Mouse (Mus musculus) kidney, postnatal 14 days (tissue): ENCODE measurements around the gene Sycp3.
"Not testable (repeated sequence)": the region's sequence is repeated elsewhere in the genome, so short reads cannot be mapped to it uniquely, and the experiment has no call there.

Source experiments
- DNase-seq: peaks from one replicate; pipeline ENCODE4 v3.0.0; 2022; ENCODE audit warnings: mixed read lengths

Sycp3 gene

DNA sequence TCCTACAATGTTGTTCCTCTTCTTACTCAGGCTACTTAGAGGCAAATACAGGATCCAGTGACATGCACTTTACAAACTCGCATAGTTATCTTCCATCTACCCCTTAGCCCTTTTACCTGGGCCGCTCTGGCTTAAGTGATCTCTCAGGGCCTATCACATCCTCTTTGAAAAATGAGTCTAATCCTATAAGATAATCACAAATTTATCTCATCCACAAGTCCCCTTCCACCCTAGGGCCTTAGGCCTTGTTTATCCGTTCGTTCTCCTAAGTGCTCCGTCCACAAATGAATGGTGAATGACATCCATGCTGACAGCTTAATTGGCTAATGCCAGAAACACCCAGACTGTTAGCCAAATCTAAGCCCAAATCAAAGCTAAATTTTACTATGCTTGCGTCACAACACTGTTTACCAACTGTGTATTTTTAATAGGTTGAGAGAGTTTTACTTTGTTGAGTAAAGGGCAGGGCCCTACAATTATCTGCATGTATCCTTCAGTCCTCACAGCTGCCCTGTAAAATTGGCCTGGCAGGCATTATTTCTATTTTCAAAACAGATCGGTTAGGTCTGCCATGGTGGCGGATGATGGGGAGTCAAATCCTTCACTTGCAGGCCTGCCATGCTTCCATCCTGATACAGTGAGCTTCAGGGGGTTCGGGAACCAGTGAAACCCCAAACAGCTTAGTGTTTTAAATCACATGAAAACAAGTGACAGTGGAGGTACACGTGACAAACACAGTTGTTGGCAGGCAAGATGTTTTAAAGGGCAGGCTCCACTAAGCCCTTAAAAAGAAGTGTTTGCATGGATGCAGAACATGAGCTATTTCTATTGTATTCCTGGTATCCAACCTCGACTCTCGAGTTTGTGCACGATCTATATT, 42.8 kb downstream of the Sycp3 start:
- no peak for DNase-seq

DNA sequence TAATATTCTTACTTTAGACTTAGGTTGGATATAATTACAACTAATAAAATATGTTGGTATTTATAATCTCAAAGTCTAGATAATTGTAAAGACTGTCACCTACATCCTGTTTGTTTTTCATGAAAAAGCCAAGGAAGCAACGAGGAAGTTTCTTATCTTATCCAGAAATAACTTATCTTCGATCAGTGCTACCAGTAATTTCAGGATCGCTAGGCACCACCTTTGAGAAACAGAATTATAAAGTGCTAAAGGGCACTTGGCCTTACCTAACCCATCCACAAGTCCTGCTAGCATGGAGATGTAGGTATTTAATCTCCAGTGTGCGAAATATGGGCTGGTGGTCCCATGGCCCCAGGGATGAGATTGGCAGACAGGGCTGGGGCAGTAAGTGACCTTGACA, 43.5 kb downstream of the Sycp3 start:
- no peak for DNase-seq

DNA sequence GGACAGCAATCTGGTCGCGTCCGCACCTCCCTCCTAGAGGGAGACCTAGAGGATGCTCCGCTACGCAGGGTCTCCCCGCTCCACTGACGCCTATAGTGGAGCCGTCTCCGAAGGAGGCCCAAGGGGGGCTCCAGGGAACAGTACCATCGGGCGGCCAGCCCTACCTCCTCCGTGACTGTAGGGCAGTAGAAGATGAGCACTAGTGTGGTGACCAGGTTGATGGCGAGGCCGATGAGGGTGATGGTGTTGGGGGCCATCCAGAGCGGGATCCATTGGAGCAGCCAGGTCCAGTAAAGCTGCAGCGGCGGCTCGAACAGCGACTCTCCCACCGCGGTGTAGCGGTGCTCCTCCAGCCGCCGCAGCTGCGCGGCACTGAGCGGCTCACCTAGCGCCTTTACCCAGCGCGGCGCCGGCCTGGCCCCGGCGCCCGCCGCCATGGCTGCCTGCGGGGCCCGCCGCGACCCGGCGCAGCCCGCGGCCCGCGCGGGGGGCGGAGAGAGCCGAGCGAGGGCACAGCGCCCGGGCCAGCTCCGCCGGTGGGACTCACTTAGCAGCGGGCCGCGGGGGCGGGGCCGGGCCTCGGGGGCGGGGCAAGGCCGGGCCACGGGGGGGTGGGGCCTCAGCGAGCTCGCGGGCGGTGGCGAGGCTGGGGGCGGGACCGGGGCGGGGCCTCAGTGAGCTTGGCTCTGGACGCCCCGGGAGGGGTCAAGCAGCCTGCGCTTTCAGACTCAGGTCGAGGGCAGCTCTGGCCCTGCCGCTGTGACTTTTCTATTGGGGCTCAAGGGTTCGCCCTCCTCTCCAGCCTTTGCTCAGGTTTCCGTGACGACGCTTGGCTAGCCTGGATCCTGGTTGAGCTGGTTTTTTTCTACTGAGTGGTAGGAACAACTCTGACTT, 44.3 kb downstream of the Sycp3 start, which contains the start of gene Chpt1:
TSS of gene Chpt1 (minus strand) at position 653 of the 894 bp plus-strand sequence.
- DNase-seq, result peak; percentile 95

DNA sequence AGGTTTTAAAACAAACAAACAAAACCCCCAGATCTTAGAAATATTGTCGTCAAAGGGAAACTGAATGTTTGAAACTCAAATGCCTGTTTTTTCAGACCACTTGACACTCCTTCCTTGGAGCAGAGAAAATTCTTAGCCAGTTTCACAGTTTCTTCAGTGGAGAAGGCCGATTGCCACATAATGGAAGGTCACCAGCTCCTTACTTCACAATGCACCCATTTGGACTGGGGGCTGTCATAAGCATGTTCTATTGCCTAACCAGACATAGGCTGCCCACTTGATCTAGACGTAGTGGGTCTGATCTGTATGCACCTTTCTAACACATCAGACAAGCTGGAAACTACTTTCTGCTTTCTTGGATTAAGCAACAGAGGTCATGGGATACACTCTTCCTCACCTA, 45.1 kb downstream of the Sycp3 start:
- no peak for DNase-seq

DNA sequence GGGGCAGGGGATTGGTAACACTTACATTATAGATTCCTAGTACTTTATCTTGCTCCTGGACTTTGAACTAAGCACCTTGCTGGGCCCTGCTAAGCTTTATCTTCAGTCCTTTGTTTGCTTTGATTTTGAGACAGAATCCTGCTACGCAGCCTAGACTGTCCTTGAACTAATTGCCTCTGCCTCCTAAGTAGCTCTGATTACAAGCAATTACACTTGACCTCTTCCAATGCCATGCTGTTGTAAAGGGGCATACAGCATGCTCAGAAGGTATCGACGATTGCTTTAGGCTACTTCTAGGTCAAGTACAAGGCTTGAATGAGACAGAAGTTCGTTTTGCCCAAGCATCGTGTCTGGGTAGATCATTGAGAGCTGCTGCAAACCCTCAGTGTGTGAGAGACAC, 45.9 kb downstream of the Sycp3 start:
- DNase-seq, result no peak

DNA sequence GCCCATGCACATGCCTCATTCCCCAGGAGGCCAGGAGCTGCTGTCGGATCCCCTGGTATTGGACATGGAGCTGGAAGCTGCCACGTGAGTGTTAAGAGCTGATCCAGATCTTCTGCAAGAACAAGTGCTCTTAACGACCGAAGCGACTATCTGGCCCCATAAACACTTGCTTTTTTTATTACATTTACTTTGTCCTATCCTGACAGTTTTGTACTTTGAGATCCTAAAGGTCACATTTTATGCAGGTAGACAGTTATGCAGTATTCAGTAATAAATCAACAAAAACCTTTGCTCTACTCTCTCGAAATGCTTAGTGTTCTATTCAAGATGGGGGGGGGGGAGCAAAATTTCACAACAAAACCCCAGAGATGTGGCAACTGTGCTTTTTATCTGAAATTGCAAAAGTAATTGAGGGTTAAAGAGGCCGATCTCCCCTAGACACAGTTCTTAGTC, 48.3 kb downstream of the Sycp3 start:
- DNase-seq, result peak; percentile 47

DNA sequence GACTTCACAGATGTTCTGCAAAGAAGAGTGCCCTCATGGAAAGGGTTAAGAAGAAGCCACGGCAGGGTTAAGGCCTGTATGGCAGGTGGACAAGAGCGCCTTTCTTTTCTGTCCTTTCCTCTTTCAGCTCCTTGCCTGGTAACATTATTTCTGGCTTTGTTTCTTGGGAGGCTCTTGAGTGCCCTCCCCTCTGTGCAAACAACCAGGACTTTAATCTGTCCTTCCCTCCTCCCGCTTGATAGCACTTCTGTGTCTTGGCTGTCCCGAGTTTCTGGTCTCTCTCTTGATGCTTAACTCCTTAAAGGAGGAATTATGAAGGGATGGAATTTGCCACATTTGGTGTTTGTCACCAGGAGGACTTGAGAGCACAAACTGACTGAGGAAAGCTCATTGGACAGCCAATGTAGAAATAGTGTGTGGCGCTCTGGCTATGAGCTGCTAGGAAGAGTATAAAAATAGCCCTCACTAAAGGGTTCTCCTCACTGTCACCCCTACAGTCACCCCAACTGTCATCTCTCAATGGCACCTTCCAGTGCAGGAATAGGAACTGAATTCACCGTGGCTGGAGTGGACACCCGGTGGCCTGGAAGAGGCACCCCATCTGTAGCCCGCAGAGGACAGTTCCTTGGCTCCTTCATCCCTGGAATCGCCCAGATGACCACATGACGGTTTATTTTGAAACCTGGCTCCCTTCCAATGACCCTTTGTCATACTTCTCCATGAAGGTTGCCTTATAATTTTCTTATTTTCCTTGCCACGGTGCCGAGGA, 51.3 kb downstream of the Sycp3 start:
- peak; percentile 87 for DNase-seq

DNA sequence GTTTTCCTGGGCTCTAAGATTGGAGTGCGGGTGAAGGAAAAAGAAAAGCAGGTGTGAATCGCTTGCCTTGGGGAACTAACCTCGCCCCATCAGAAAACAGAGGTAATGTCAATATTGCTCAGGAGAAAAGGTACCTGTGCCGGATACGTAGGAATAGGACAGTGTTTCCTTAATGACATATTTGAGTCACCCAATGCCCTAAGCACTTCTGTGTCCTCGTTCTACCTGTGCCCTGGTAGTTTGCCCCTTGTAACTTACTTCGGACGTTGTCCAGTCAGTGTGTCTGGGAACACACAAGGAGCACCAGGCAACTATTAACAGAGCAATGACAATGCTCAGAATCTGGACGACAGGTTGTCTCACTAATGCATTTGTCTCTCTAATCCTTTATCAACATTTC, 52.0 kb downstream of the Sycp3 start:
- DNase-seq, result peak; percentile 55

DNA sequence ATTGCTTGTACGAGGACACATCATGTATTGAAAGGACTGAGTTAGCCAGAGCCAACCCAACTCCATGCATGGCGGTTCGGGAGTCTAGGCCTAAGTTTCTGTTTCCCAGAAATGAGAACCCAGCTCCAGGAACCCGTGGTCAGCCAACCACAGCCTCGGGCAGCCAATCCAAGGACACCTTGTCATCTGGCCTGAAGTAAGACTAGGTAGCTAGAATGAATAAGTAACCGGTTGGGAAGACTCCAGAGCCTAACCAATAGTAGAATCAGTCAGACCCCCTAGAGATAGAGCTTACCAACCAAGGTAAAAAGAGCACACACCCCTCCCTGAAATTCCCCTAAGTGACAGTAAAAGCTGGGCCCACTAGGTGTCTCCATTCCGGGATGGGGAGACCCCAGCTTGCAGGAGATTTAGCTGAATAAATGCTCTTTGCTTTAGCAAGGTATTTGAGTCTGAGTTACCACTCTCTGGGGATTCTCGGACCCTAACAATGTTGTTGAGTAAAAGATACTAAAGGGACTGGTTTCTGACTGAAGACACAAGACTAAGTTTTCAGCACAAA, 54.3 kb downstream of the Sycp3 start:
- DNase-seq, result peak; percentile 73

DNA sequence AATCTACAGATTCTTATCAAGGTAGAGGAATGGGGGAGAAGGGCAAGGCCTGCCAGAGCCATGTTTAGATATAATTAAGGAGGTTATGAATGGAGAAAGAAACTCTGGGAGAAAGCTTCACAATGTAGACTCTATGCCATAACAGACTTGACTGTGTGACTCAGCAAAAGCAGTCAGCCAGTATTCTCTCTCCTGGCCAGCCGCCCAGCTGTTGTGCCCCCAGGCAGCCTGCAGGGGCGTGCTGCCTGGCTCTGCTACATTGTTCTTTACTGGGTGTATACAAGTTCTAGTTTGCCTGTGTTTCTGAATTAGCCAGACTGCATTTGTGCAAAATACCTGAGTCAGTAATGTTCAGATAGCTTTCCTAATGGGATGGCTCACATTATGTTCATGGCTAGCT, 55.1 kb downstream of the Sycp3 start:
- DNase-seq, result peak; percentile 84

DNA sequence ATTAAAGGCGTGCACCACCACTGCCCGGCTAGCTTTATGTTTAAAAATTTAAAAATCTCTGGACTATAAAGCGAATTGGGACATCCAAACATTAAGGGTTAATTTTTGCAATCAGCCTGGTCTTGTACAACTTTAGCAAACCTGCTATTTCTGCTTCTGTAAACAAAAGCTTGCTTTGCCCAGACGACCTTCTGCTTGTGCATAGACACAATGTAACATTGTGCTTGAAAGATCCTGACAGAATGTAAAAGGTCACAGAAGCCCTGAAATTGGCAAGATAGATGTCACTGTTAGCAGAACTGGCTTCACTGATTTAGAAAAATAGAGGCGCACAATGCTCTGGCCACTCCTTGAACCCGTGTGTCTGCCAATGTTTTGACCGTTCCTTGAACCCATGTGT, 55.7 kb downstream of the Sycp3 start:
- not testable (repeated sequence) for DNase-seq

DNA sequence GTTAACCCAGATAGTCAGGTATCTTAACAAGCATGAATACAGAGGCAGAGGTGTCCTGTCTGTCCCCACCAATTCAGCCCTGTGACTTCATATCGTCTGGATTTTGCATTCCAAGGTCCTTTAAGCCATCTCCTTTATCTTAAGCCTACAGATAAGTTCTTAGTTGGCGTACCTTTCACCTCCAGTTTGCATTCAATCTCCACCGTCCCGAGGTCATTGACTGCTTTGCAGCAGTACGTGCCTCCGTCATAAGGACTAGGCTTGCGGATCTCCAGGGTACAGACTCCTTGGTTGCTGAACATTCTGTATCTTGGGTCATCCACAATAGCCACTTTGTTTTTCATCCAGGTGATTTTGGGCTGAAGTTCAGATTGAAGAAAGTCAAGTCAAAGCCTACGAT, 63.4 kb downstream of the Sycp3 start:
- no peak for DNase-seq
